Mouse (Mus musculus): ENCODE results near the gene Fam72a. TPM values are rescaled to one million over a fixed set of nuclear protein-coding genes. Genes with fewer than 3 reads are reported as not detected.

Fam72a gene
- polyA plus RNA-seq, 1 experiment from 2014 or later = 3.0 TPM

- no peak overlapping the region for H3K9ac ChIP-seq
- H3K4me3 ChIP-seq (replicated peaks) = no peak overlapping the region
- no peaks in the 10 kb centered on the region for H3K36me3 ChIP-seq
- no peaks in the 10 kb centered on the region for H3K4me1 ChIP-seq
- H3K9me3 ChIP-seq = no peaks in the 10 kb centered on the region
- H3K27ac ChIP-seq = no peak overlapping the region
- no peak for ATAC-seq (ENCODE audit: insufficient read depth, low FRiP score, low read depth)
- H3K27me3 ChIP-seq (replicated peaks) = no peaks in the 10 kb centered on the region
- no peak overlapping the region for H3K4me2 ChIP-seq
These were observed 16.6 kb upstream of the Fam72a start for GRCm38 (mm10) chr1:131511131-131511530.

GRCm38 (mm10) chr1:131511661-131512500, 15.8 kb upstream of the Fam72a start:
- Histone ChIP-seq H3K36me3 (no peaks in the 10 kb centered on the region), H3K4me2 (no peak overlapping the region), H3K27me3 (replicated peaks) (no peaks in the 10 kb centered on the region), H3K4me3 (replicated peaks) (no peak overlapping the region), H3K27ac (peak overlapping the region; percentile 54), H3K9me3 (no peaks in the 10 kb centered on the region), H3K4me1 (no peaks in the 10 kb centered on the region), H3K9ac (no peak overlapping the region)
- no peak for ATAC-seq (ENCODE audit: insufficient read depth, low FRiP score, low read depth)
- WGBS = 51% methylated on average over 3 of the region's 3 CpGs

GRCm38 (mm10) chr1:131513136-131513535, 14.6 kb upstream of the Fam72a start:
- H3K36me3 ChIP-seq = no peaks in the 10 kb centered on the region
- no peak overlapping the region for H3K4me2 ChIP-seq
- H3K4me1 ChIP-seq = no peaks in the 10 kb centered on the region
- H3K4me3 ChIP-seq (replicated peaks) = no peak overlapping the region
- 84% methylated on average over 2 of the region's 2 CpGs for WGBS
- no peaks in the 10 kb centered on the region for H3K9me3 ChIP-seq
- H3K27ac ChIP-seq = no peak overlapping the region
- no peak overlapping the region for H3K9ac ChIP-seq
- ATAC-seq (ENCODE audit: insufficient read depth, low FRiP score, low read depth) = no peak
- no peaks in the 10 kb centered on the region for H3K27me3 ChIP-seq (replicated peaks)

GRCm38 (mm10) chr1:131514197-131514596, 13.5 kb upstream of the Fam72a start:
- no peak overlapping the region for H3K27ac ChIP-seq

GRCm38 (mm10) chr1:131516588-131516987, 11.1 kb upstream of the Fam72a start:
- no peak overlapping the region for H3K4me3 ChIP-seq (replicated peaks)
- no peaks in the 10 kb centered on the region for H3K4me1 ChIP-seq
- H3K27ac ChIP-seq = no peak overlapping the region
- no peaks in the 10 kb centered on the region for H3K36me3 ChIP-seq
- H3K9ac ChIP-seq = no peak overlapping the region
- 84% methylated on average over 3 of the region's 3 CpGs for WGBS
- ATAC-seq (ENCODE audit: insufficient read depth, low FRiP score, low read depth) = no peak
- no peak overlapping the region for H3K4me2 ChIP-seq
- H3K9me3 ChIP-seq = no peaks in the 10 kb centered on the region
- H3K27me3 ChIP-seq (replicated peaks) = no peaks in the 10 kb centered on the region

More at GRCm38 (mm10) chr1:131514197-131514596, 13.5 kb upstream of the Fam72a start:
- no peaks in the 10 kb centered on the region for H3K9me3 ChIP-seq
- ATAC-seq (ENCODE audit: insufficient read depth, low FRiP score, low read depth) = no peak
- no peaks in the 10 kb centered on the region for H3K27me3 ChIP-seq (replicated peaks)
- WGBS = 36% methylated on average over 1 of the region's 1 CpGs
- no peak overlapping the region for H3K4me3 ChIP-seq (replicated peaks)
- no peak overlapping the region for H3K9ac ChIP-seq
- H3K4me2 ChIP-seq = no peak overlapping the region
- no peaks in the 10 kb centered on the region for H3K4me1 ChIP-seq
- H3K36me3 ChIP-seq = no peaks in the 10 kb centered on the region

- no peak for ATAC-seq (ENCODE audit: insufficient read depth, low FRiP score, low read depth)
These were observed 3.9 kb upstream of the Fam72a start for GRCm38 (mm10) chr1:131523794-131524193.

GRCm38 (mm10) chr1:131525101-131525585, 2.6 kb upstream of the Fam72a start:
- Histone ChIP-seq H3K27ac (0 out of 2 replicates have a peak overlapping the region, but pooled peaks have one; percentile 97), H3K4me3 (replicated peaks) (peak overlapping the region; percentile 82), H3K9ac (peak overlapping the region; percentile 77), H3K4me1 (peaks cover 25% of the 10 kb centered on the region), H3K4me2 (peak overlapping the region; percentile 94), H3K9me3 (no peaks in the 10 kb centered on the region), H3K27me3 (replicated peaks) (no peaks in the 10 kb centered on the region), H3K36me3 (no peaks in the 10 kb centered on the region)
- 2% methylated on average over 26 of the region's 26 CpGs for WGBS
- ATAC-seq (ENCODE audit: insufficient read depth, low FRiP score, low read depth) = no peak

More at GRCm38 (mm10) chr1:131523794-131524193, 3.9 kb upstream of the Fam72a start:
- Histone ChIP-seq H3K9me3 (no peaks in the 10 kb centered on the region), H3K9ac (no peak overlapping the region), H3K4me1 (peaks cover 24% of the 10 kb centered on the region), H3K4me3 (replicated peaks) (peak overlapping the region; percentile 82), H3K36me3 (no peaks in the 10 kb centered on the region), H3K27me3 (replicated peaks) (no peaks in the 10 kb centered on the region), H3K4me2 (peak overlapping the region; percentile 94), H3K27ac (no peak overlapping the region)
- 46% methylated on average over 3 of the region's 3 CpGs for WGBS

GRCm38 (mm10) chr1:131525586-131526271, 2.0 kb upstream of the Fam72a start:
- Histone ChIP-seq H3K27me3 (replicated peaks) (no peaks in the 10 kb centered on the region), H3K4me2 (peak overlapping the region; percentile 94), H3K36me3 (no peaks in the 10 kb centered on the region), H3K27ac (peak overlapping the region; percentile 97), H3K9me3 (no peaks in the 10 kb centered on the region), H3K4me1 (peaks cover 25% of the 10 kb centered on the region), H3K9ac (peak overlapping the region; percentile 77), H3K4me3 (replicated peaks) (peak overlapping the region; percentile 82)
- ATAC-seq (ENCODE audit: insufficient read depth, low FRiP score, low read depth) = no peak
- WGBS = under 1% methylated on average over 41 of the region's 41 CpGs

GRCm38 (mm10) chr1:131526371-131527270, 1.1 kb upstream of the Fam72a start:
- Histone ChIP-seq H3K27me3 (replicated peaks) (no peaks in the 10 kb centered on the region), H3K9ac (peak overlapping the region; percentile 77), H3K4me1 (peaks cover 25% of the 10 kb centered on the region), H3K4me3 (replicated peaks) (peak overlapping the region; percentile 82), H3K9me3 (no peaks in the 10 kb centered on the region), H3K36me3 (no peaks in the 10 kb centered on the region), H3K27ac (peak overlapping the region; percentile 97), H3K4me2 (peak overlapping the region; percentile 94)
- WGBS = under 1% methylated on average over 79 of the region's 81 CpGs
- ATAC-seq (ENCODE audit: insufficient read depth, low FRiP score, low read depth) = peak; percentile 15

- Histone ChIP-seq H3K9ac (peak overlapping the region; percentile 50; the same call in 1 of the 2 replicates), H3K4me1 (peaks cover 21% of the 10 kb centered on the region), H3K9me3 (no peaks in the 10 kb centered on the region), H3K4me3 (replicated peaks) (peak overlapping the region; percentile 82), H3K27me3 (replicated peaks) (no peaks in the 10 kb centered on the region), H3K36me3 (no peaks in the 10 kb centered on the region), H3K27ac (peak overlapping the region; percentile 94), H3K4me2 (peak overlapping the region; percentile 93)
- WGBS = under 1% methylated on average over 34 of the region's 34 CpGs
- ATAC-seq (ENCODE audit: insufficient read depth, low FRiP score, low read depth) = no peak
These were observed 391 bp downstream of the Fam72a start for GRCm38 (mm10) chr1:131528081-131528507.

GRCm38 (mm10) chr1:131528561-131529166, 961 bp downstream of the Fam72a start:
- Histone ChIP-seq H3K36me3 (no peaks in the 10 kb centered on the region), H3K4me1 (peaks cover 20% of the 10 kb centered on the region), H3K27me3 (replicated peaks) (no peaks in the 10 kb centered on the region), H3K9me3 (no peaks in the 10 kb centered on the region), H3K9ac (0 out of 2 replicates have a peak overlapping the region, but pooled peaks have one; percentile 10), H3K4me3 (replicated peaks) (peak overlapping the region; percentile 82), H3K4me2 (peak overlapping the region; percentile 93), H3K27ac (peak overlapping the region; percentile 94)
- WGBS = 2% methylated on average over 9 of the region's 9 CpGs
- no peak for ATAC-seq (ENCODE audit: insufficient read depth, low FRiP score, low read depth)
